Mouse (Mus musculus): Measurements from ENCODE around the gene Hibadh.

The Hibadh gene

GRCm38 (mm10) chr6:52567327-52568299 is 72.6 kb downstream of the Hibadh start:
- DNase-seq (ENCODE audit: low read depth, low spot score), result no peak

GRCm38 (mm10) chr6:52565210-52565609 is 75.0 kb downstream of the Hibadh start:
- no peak for DNase-seq (ENCODE audit: low read depth, low spot score)

- DNase-seq (ENCODE audit: low read depth, low spot score), result no peak
Measured at GRCm38 (mm10) chr6:52562994-52563393, 77.2 kb downstream of the Hibadh start.

GRCm38 (mm10) chr6:52559041-52559440 is 81.1 kb downstream of the Hibadh start:
- DNase-seq (ENCODE audit: low read depth, low spot score), result no peak

- no peak for DNase-seq (ENCODE audit: low read depth, low spot score)
Measured at GRCm38 (mm10) chr6:52544376-52544775, 95.8 kb downstream of the Hibadh start.

GRCm38 (mm10) chr6:52542464-52542863 is 97.7 kb downstream of the Hibadh start:
- DNase-seq (ENCODE audit: low read depth, low spot score), result no peak

GRCm38 (mm10) chr6:52539911-52540310 is 100.3 kb downstream of the Hibadh start:
- peak; percentile 52 for DNase-seq (ENCODE audit: low read depth, low spot score)

- no peak for DNase-seq (ENCODE audit: low read depth, low spot score)
Measured at GRCm38 (mm10) chr6:52535072-52535704, 105.0 kb downstream of the Hibadh start.

GRCm38 (mm10) chr6:52532144-52532492 is 108.1 kb downstream of the Hibadh start:
- no peak for DNase-seq (ENCODE audit: low read depth, low spot score)

- no peak for DNase-seq (ENCODE audit: low read depth, low spot score)
Measured at GRCm38 (mm10) chr6:52531366-52532143, 108.6 kb downstream of the Hibadh start.

- DNase-seq (ENCODE audit: low read depth, low spot score), result no peak
Measured at GRCm38 (mm10) chr6:52530861-52531260, 109.3 kb downstream of the Hibadh start.

GRCm38 (mm10) chr6:52524226-52524625 is 116.0 kb downstream of the Hibadh start:
- no peak for DNase-seq (ENCODE audit: low read depth, low spot score)

- DNase-seq (ENCODE audit: low read depth, low spot score), result no peak
Measured at GRCm38 (mm10) chr6:52518704-52519103, 121.5 kb downstream of the Hibadh start.

GRCm38 (mm10) chr6:52517272-52517671 is 122.9 kb downstream of the Hibadh start:
- no peak for DNase-seq (ENCODE audit: low read depth, low spot score)

GRCm38 (mm10) chr6:52513876-52514405 is 126.2 kb downstream of the Hibadh start:
- peak; percentile 31 for DNase-seq (ENCODE audit: low read depth, low spot score)

GRCm38 (mm10) chr6:52508789-52509188 is 131.4 kb downstream of the Hibadh start:
- DNase-seq (ENCODE audit: low read depth, low spot score), result no peak

- DNase-seq (ENCODE audit: low read depth, low spot score), result no peak
Measured at GRCm38 (mm10) chr6:52507946-52508345, 132.2 kb downstream of the Hibadh start.

- no peak for DNase-seq (ENCODE audit: low read depth, low spot score)
Measured at GRCm38 (mm10) chr6:52507171-52507570, 133.0 kb downstream of the Hibadh start.

GRCm38 (mm10) chr6:52505777-52506755 is 134.1 kb downstream of the Hibadh start:
- DNase-seq (ENCODE audit: low read depth, low spot score), result no peak

GRCm38 (mm10) chr6:52504676-52505460 is 135.3 kb downstream of the Hibadh start:
- no peak for DNase-seq (ENCODE audit: low read depth, low spot score)

Data from forelimb bud, embryonic 11.5 days (tissue).